Mouse (Mus musculus): Measurements from ENCODE around the gene Radil.

Gene Radil

GRCm38 (mm10) chr5:142448623-142449022, 102.3 kb downstream of the Radil start:
- no peak for DNase-seq (ENCODE audit: low read depth, low spot score)

GRCm38 (mm10) chr5:142448076-142448475, 102.8 kb downstream of the Radil start:
- DNase-seq (ENCODE audit: low read depth, low spot score) = peak; percentile 75

- no peak for DNase-seq (ENCODE audit: low read depth, low spot score)
Observed at GRCm38 (mm10) chr5:142445709-142446108, 105.2 kb downstream of the Radil start.

- peak; percentile 60 for DNase-seq (ENCODE audit: low read depth, low spot score)
Observed at GRCm38 (mm10) chr5:142444791-142445531, 105.9 kb downstream of the Radil start.

GRCm38 (mm10) chr5:142443994-142444393, 106.9 kb downstream of the Radil start:
- DNase-seq (ENCODE audit: low read depth, low spot score) = no peak

GRCm38 (mm10) chr5:142443514-142443913, 107.4 kb downstream of the Radil start:
- DNase-seq (ENCODE audit: low read depth, low spot score) = no peak

DNA sequence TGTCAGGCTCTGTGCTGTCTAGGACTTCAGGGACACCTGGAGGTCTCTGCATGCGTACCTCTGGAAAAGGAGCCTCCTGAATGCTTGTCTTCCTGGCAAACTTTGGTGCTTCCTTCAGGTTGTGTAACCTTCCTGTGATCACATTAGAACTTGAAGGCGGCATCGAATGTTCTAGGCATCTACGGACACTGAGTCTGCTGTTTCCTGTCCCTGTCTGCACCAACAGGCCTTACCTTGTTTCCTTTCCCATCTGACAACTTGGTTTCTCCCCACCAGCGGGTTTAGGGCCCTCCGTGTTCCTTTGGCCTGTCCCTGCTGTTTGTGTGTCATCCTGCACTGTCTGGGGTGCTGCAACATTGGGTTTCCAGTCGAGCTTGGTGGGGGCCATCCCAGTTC, 108.9 kb downstream of the Radil start:
- no peak for DNase-seq (ENCODE audit: low read depth, low spot score)

- no peak for DNase-seq (ENCODE audit: low read depth, low spot score)
Observed at GRCm38 (mm10) chr5:142441332-142442044, 109.4 kb downstream of the Radil start.

GRCm38 (mm10) chr5:142440451-142441147, 110.3 kb downstream of the Radil start:
- peak; percentile 88 for DNase-seq (ENCODE audit: low read depth, low spot score)

GRCm38 (mm10) chr5:142439911-142440432, 110.9 kb downstream of the Radil start:
- DNase-seq (ENCODE audit: low read depth, low spot score) = peak; percentile 34

DNA sequence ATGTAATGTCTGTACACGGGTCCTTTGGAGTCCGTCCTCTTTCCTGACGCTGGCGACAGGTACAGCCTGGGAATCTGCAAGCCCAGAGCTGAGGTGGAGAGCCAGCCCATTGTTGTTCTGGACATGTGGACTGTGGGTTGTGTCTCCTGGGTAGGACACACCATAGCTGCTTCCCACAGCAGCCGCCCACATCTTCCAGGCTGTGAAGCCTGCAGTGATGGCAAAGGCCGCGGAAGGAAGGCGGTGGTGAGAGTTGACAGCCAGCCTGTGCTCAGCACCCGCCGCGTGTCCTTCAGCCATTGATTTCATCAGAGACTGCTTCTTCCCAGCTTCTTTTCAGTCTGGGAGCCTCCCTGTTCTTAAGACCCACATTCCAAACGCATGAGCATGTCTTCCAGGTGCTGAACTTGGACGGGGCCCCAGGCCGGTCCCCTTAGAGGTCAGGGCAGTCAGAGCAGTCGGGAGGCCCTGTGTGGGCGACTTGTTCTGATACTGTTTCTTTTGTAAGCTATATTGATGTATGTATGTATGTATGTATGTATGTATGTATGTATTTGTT, 112.4 kb downstream of the Radil start:
- no peak for DNase-seq (ENCODE audit: low read depth, low spot score)

GRCm38 (mm10) chr5:142435736-142436135, 115.2 kb downstream of the Radil start:
- DNase-seq (ENCODE audit: low read depth, low spot score) = no peak

Data from c-Kit-negative CD71-positive TER-119-positive erythroid progenitor cells, embryonic 14.5 days (primary cell).